Mouse (Mus musculus): ENCODE data around the gene Dcbld2.

GRCm38 (mm10) chr16:58446281-58447259 is 38.3 kb downstream of the Dcbld2 start:
- TF ChIP-seq GATA1 (IDR thresholded peaks at IDR 0.05; ENCODE audit: borderline replicate concordance, low read length), result no peak
- no peak for TF ChIP-seq FLI1 (IDR thresholded peaks at IDR 0.05; ENCODE audit: low read length)

Measured in megakaryocyte, embryonic 14.5 days (primary cell).